Mouse (Mus musculus) stomach, postnatal 0 days (tissue): ENCODE data around the gene Ggnbp2.

Source experiments
- CTCF ChIP-seq: IDR thresholded peaks from 2 replicates; pipeline ENCODE4 v1.5.1; 2016; ENCODE audit warnings: antibody characterized with exemption, low read depth, mild to moderate bottlenecking, moderate library complexity
- EP300 ChIP-seq: optimal IDR thresholded peaks from 2 replicates; pipeline ENCODE3; 2016; ENCODE audit warnings: antibody characterized with exemption

GRCm38 (mm10) chr11:84817362-84817761 is 53.3 kb downstream of the Ggnbp2 start:
- TF ChIP-seq EP300 (no peak), CTCF (peak; percentile 54)
